Mouse (Mus musculus) bone marrow macrophage, adult 2 months (primary cell): ENCODE measurements around the gene Dhtkd1.

Experiments
- CTCF ChIP-seq: IDR thresholded peaks from 2 replicates; pipeline ENCODE4 v1.5.1; 2012; ENCODE audit warnings: low read depth, mild to moderate bottlenecking, low read length, moderate library complexity
- POLR2A ChIP-seq: IDR thresholded peaks from 2 replicates; pipeline ENCODE4 v1.6.1; 2012; ENCODE audit warnings: mild to moderate bottlenecking, low read depth, low read length, borderline replicate concordance

DNA sequence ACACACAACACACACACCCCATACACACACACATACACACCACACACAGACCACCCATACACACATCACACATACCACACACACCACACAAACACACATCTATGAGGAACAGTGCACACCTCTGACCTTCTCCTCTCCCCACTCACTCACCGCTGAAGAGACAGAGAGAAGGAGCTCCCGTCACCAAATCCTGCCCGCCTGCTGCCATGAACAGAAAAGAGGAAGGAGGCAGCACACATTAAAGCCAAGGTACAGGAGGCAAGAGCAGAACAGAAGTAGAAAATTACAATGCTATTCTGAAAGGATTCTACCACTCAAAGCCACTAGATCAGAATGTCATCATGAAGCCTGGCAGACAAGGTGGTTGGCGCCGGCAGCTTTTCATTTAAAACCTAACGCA lies 19.8 kb downstream of the Dhtkd1 start:
- no peak for TF ChIP-seq CTCF
- no peak for TF ChIP-seq POLR2A
